ENCODE assay signal across 15 mouse cellular contexts in genomic region chr11:116937141-116937540, GRCm38 (mm10). TPM values are rescaled to one million over a fixed set of nuclear protein-coding genes. Genes with fewer than 3 reads are reported as not detected.
"Had no signal": no experiment of that assay in that cellular context is flagged by ENCODE, and none has a peak within 500 bp of the region (broad histone marks: within the 10 kb centered on the region; RNA-seq: fewer than 3 reads in every experiment).

No protein-coding gene starts in this region.

- H3K36me3 ChIP-seq: limb, embryonic 10.5 days; lung, embryonic 15.5 days had no signal

- H3K4me2 ChIP-seq: liver, embryonic 11.5 days; lung, embryonic 15.5 days; midbrain, embryonic 12.5 days; neural tube, embryonic 12.5 days had no signal

- H3K4me3 ChIP-seq: left cerebral cortex, adult 2 months; limb, embryonic 10.5 days; lung, embryonic 15.5 days; midbrain, embryonic 12.5 days; neural tube, embryonic 12.5 days had no signal

- H3K9me3 ChIP-seq: limb, embryonic 10.5 days; lung, embryonic 15.5 days; midbrain, embryonic 12.5 days; neural tube, embryonic 12.5 days had no signal

- DNase-seq: kidney, adult 8-10 months; kidney, postnatal 25 days; lung, postnatal 14 days; right cerebral cortex, adult 18-20 months; right cerebral cortex, postnatal 25 days; thymus, adult 18-20 months; thymus, postnatal 14 days had no signal

- H3K27me3 ChIP-seq: lung, embryonic 15.5 days had no signal

- H3K27ac ChIP-seq: lung, embryonic 15.5 days; midbrain, embryonic 12.5 days had no signal

- H3K9ac ChIP-seq: lung, embryonic 15.5 days; midbrain, embryonic 12.5 days; neural tube, embryonic 12.5 days had no signal

RNA-seq across cellular contexts. Expression of gene Mgat5b, which starts 18.5 kb away (rescaled TPM):
- total RNA-seq: megakaryocyte-erythroid progenitor cell, adult 5-6 weeks had no signal
- polyA plus RNA-seq: liver, embryonic 16.5 days had no signal
